Mouse (Mus musculus): ENCODE data around the gene Cntnap5b. TPM values are rescaled to one million over a fixed set of nuclear protein-coding genes. Genes with fewer than 3 reads are reported as not detected.
"Not testable (repeated sequence)": the region's sequence is repeated elsewhere in the genome, so short reads cannot be mapped to it uniquely, and the experiment has no call there.

The Cntnap5b gene
- polyA plus RNA-seq, 1 experiment from 2014 or later: 3.2 TPM

- not testable (repeated sequence) for ATAC-seq (ENCODE audit: low FRiP score, low read depth); H3K36me3 ChIP-seq
- 90% methylated on average over 4 of the region's 4 CpGs for WGBS
Measured at GRCm38 (mm10) chr1:100001226-100001625, 228.7 kb downstream of the Cntnap5b start.

DNA sequence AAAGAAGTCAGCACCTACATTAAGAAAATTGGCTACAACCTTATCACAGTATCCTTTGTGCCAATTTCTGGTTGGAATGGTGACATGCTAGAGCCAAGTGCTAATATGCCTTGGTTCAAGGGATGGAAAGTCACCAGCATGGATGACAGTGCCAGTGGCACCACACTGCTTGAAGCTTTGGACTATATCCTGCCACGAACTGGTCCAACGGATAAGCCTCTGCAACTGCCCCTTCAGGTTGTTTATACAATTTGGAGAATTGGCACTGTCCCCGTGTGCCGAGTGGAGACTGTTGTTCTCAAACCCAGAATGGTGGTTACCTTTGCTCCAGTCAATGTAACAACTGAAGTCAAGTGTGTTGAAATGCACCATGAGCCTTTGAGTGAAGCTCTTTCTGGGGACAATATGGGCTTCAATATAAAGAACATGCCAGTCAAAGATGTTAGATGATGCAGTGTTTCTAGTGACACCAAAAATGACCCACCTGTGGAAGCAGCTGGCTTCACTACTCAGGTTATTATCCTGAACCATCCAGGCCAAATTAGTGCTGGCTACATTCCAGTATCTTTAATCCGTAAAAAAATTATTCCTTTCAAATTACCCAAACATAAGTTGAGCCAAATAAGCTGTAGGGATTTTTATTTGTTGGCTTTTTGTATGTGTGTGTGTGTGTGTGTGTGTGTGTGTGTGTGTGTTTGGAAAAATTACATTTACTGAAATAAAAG, 233.6 kb downstream of the Cntnap5b start:
- ATAC-seq (ENCODE audit: low FRiP score, low read depth): no peak
- Histone ChIP-seq H3K27ac (replicated peaks) (no peak overlapping the region), H3K9ac (no peak overlapping the region), H3K36me3 (no peaks in the 10 kb centered on the region), H3K4me2 (no peak overlapping the region), H3K4me3 (no peak overlapping the region), H3K27me3 (no peaks in the 10 kb centered on the region), H3K9me3 (no peaks in the 10 kb centered on the region), H3K4me1 (replicated peaks) (no peaks in the 10 kb centered on the region)
- 82% methylated on average over 5 of the region's 5 CpGs for WGBS

More at GRCm38 (mm10) chr1:100001226-100001625, 228.7 kb downstream of the Cntnap5b start:
- not testable (repeated sequence) for H3K4me1 ChIP-seq (replicated peaks); H3K27ac ChIP-seq (replicated peaks); H3K4me2 ChIP-seq; H3K4me3 ChIP-seq; H3K27me3 ChIP-seq; H3K9me3 ChIP-seq; H3K9ac ChIP-seq

DNA sequence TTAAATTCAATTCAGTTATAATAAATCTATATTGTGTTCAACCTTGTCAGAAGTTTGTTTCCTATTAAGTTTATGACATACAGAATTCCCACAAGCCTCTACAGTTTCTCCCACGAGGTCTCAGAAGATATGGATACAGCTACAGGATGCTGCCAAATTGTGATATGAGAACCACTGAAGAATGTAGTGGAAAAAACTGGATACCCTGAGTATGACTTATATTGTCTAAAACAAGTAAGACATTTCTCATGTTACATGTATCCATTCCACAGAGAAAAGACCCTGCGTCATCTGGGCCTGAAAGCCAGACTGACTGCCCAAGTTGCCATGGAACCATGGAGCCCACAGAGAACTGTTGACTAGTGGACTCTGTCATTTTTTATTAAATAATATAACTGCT, 269.2 kb downstream of the Cntnap5b start:
- no peak overlapping the region for H3K9ac ChIP-seq
- no peaks in the 10 kb centered on the region for H3K9me3 ChIP-seq
- no peaks in the 10 kb centered on the region for H3K36me3 ChIP-seq
- no peak overlapping the region for H3K4me3 ChIP-seq
- H3K27ac ChIP-seq (replicated peaks): no peak overlapping the region
- H3K4me1 ChIP-seq (replicated peaks): no peaks in the 10 kb centered on the region
- no peak overlapping the region for H3K4me2 ChIP-seq
- no peak for ATAC-seq (ENCODE audit: low FRiP score, low read depth)
- H3K27me3 ChIP-seq: no peaks in the 10 kb centered on the region
- 79% methylated on average over 2 of the region's 2 CpGs for WGBS

- Histone ChIP-seq H3K4me1 (replicated peaks) (no peaks in the 10 kb centered on the region), H3K9me3 (0 out of 2 replicates have a peak, but pooled peaks cover 2% of the 10 kb centered on the region), H3K27me3 (no peaks in the 10 kb centered on the region), H3K4me3 (no peak overlapping the region), H3K9ac (no peak overlapping the region), H3K4me2 (no peak overlapping the region), H3K27ac (replicated peaks) (no peak overlapping the region), H3K36me3 (no peaks in the 10 kb centered on the region)
- no peak for ATAC-seq (ENCODE audit: low FRiP score, low read depth)
- 76% methylated on average over 2 of the region's 2 CpGs for WGBS
Measured at GRCm38 (mm10) chr1:100079812-100080211, 307.2 kb downstream of the Cntnap5b start.

DNA sequence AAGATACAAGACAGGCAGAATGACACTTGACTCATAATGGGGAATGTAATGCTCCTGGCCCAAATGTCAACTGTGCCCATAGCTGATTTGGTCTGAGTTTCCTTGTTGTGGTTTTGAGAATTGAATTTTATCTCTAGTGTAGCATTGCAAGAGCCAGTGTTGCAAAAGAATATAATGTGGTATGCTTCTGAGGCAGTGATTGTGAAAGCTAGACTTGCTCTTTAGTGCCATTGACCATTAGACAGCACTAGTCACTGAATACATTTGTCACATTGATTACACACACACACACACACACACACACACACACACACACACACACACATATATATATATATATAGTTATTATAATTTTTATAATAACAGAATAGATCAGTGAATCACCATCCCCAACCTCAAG, 328.0 kb downstream of the Cntnap5b start:
- no peaks in the 10 kb centered on the region for H3K4me1 ChIP-seq (replicated peaks)

GRCm38 (mm10) chr1:100101017-100101416, 328.5 kb downstream of the Cntnap5b start:
- no peaks in the 10 kb centered on the region for H3K27me3 ChIP-seq
- H3K9ac ChIP-seq: no peak overlapping the region
- no peak for ATAC-seq (ENCODE audit: low FRiP score, low read depth)
- H3K36me3 ChIP-seq: no peaks in the 10 kb centered on the region
- H3K4me1 ChIP-seq (replicated peaks): no peaks in the 10 kb centered on the region
- no peak overlapping the region for H3K4me3 ChIP-seq
- H3K9me3 ChIP-seq: no peaks in the 10 kb centered on the region
- no peak overlapping the region for H3K4me2 ChIP-seq
- no peak overlapping the region for H3K27ac ChIP-seq (replicated peaks)
- 74% methylated on average over 1 of the region's 1 CpGs for WGBS

More for the DNA sequence above, 328.0 kb downstream of the Cntnap5b start:
- Histone ChIP-seq H3K27ac (replicated peaks) (no peak overlapping the region), H3K4me2 (no peak overlapping the region), H3K9ac (no peak overlapping the region), H3K9me3 (no peaks in the 10 kb centered on the region), H3K4me3 (no peak overlapping the region), H3K27me3 (no peaks in the 10 kb centered on the region), H3K36me3 (no peaks in the 10 kb centered on the region)
- no peak for ATAC-seq (ENCODE audit: low FRiP score, low read depth)

DNA sequence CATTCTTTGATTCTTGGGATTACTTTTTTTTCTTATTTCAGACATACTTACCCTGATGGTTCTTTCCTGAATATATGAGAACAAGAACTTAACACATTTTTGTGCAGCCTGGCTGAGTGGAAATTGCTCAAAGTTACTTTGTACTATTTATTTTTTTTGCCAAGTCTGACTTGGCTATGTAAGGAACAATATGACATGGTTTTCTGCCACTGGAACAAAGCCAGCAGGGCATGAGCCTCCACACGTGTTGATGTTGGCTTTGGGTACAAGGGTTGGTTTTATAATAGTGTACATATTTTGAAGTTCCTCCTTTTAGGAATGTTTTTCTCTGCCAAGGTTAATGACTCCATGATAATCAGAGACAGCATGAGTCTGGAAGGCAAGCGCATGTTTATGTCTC, 331.8 kb downstream of the Cntnap5b start:
- H3K27ac ChIP-seq (replicated peaks): no peak overlapping the region
- no peaks in the 10 kb centered on the region for H3K9me3 ChIP-seq
- no peaks in the 10 kb centered on the region for H3K4me1 ChIP-seq (replicated peaks)
- no peaks in the 10 kb centered on the region for H3K27me3 ChIP-seq
- 60% methylated on average over 2 of the region's 2 CpGs for WGBS
- ATAC-seq (ENCODE audit: low FRiP score, low read depth): no peak
- H3K36me3 ChIP-seq: no peaks in the 10 kb centered on the region
- no peak overlapping the region for H3K4me2 ChIP-seq
- no peak overlapping the region for H3K4me3 ChIP-seq
- no peak overlapping the region for H3K9ac ChIP-seq

DNA sequence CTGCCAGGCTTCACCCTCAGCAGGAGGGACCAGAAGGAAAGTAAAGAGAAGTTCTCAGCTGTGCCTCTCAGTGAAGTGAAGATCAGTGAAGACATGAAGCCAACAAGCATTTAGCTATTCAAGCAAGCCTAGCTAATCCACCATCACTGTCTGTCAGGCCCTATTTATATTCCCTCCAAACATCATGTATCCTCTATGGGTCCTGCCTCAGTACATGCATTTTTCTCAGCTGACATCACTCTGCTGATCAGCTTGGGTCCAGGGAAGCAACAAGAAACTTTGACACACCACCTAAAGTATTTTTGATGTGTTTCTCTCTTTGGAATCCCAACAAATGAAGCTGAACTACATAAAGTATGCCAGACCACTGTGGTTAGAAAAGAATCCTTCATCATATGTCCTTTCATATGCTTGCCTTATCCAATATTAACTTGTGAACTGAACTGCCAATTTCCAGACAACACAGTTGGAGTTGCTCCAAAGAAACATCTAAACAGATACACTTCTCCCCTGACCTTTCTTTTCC, 349.9 kb downstream of the Cntnap5b start:
- Histone ChIP-seq H3K9me3 (no peaks in the 10 kb centered on the region), H3K4me2 (no peak overlapping the region), H3K27me3 (no peaks in the 10 kb centered on the region), H3K9ac (no peak overlapping the region), H3K4me1 (replicated peaks) (no peaks in the 10 kb centered on the region), H3K27ac (replicated peaks) (no peak overlapping the region), H3K4me3 (no peak overlapping the region), H3K36me3 (no peaks in the 10 kb centered on the region)
- ATAC-seq (ENCODE audit: low FRiP score, low read depth): no peak

- no peak for ATAC-seq (ENCODE audit: low FRiP score, low read depth)
- no peak overlapping the region for H3K27ac ChIP-seq (replicated peaks)
- no peaks in the 10 kb centered on the region for H3K36me3 ChIP-seq
- H3K27me3 ChIP-seq: no peaks in the 10 kb centered on the region
- no peak overlapping the region for H3K4me3 ChIP-seq
- 47% methylated on average over 2 of the region's 2 CpGs for WGBS
- no peaks in the 10 kb centered on the region for H3K4me1 ChIP-seq (replicated peaks)
- no peak overlapping the region for H3K4me2 ChIP-seq
- no peak overlapping the region for H3K9ac ChIP-seq
- H3K9me3 ChIP-seq: no peaks in the 10 kb centered on the region
Measured at GRCm38 (mm10) chr1:100163588-100164357, 391.2 kb downstream of the Cntnap5b start.

DNA sequence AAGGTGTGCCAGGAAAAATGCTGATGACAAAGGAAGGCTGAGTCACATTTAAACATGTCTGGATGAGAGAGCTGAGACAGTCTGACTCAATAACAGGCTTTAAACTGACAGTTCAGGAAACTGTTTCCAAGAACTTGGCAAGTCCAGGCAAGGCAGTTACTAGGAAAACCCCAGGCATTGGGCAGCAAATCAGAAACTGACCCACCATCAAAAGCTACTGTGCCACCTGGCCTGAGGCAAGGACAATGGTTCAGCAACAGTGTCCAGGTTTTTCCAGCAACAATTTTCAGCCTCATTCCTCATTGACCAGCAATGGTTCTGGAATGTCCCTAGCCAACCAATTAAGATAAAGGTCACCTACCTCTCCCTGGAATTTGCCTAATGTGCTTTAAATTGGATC, 399.0 kb downstream of the Cntnap5b start:
- H3K27ac ChIP-seq (replicated peaks): no peak overlapping the region
- no peak overlapping the region for H3K4me3 ChIP-seq

GRCm38 (mm10) chr1:100180050-100180449, 407.5 kb downstream of the Cntnap5b start:
- Histone ChIP-seq H3K4me1 (replicated peaks) (no peaks in the 10 kb centered on the region), H3K9me3 (no peaks in the 10 kb centered on the region), H3K36me3 (no peaks in the 10 kb centered on the region), H3K27ac (replicated peaks) (no peak overlapping the region), H3K4me3 (no peak overlapping the region), H3K27me3 (no peaks in the 10 kb centered on the region), H3K4me2 (no peak overlapping the region), H3K9ac (no peak overlapping the region)
- ATAC-seq (ENCODE audit: low FRiP score, low read depth): peak; percentile 99
- 91% methylated on average over 5 of the region's 5 CpGs for WGBS

More for the DNA sequence above, 399.0 kb downstream of the Cntnap5b start:
- H3K9ac ChIP-seq: no peak overlapping the region
- no peaks in the 10 kb centered on the region for H3K36me3 ChIP-seq
- H3K9me3 ChIP-seq: no peaks in the 10 kb centered on the region
- H3K4me1 ChIP-seq (replicated peaks): no peaks in the 10 kb centered on the region
- no peak overlapping the region for H3K4me2 ChIP-seq
- no peak for ATAC-seq (ENCODE audit: low FRiP score, low read depth)
- H3K27me3 ChIP-seq: no peaks in the 10 kb centered on the region

GRCm38 (mm10) chr1:100231980-100232608, 459.5 kb downstream of the Cntnap5b start:
- no peaks in the 10 kb centered on the region for H3K27me3 ChIP-seq
- H3K9ac ChIP-seq: no peak overlapping the region
- no peaks in the 10 kb centered on the region for H3K4me1 ChIP-seq (replicated peaks)
- no peak overlapping the region for H3K4me2 ChIP-seq
- H3K9me3 ChIP-seq: no peaks in the 10 kb centered on the region
- H3K36me3 ChIP-seq: no peaks in the 10 kb centered on the region
- 8% methylated on average over 6 of the region's 6 CpGs for WGBS
- no peak overlapping the region for H3K4me3 ChIP-seq
- H3K27ac ChIP-seq (replicated peaks): no peak overlapping the region
- peak; percentile 88 for ATAC-seq (ENCODE audit: low FRiP score, low read depth)

All from hindbrain, embryonic 15.5 days (tissue).